Mouse (Mus musculus) heart, adult 10 weeks (tissue): ENCODE results near the gene Btbd19. TPM values are rescaled to one million over a fixed set of nuclear protein-coding genes. Genes with fewer than 3 reads are reported as not detected.

Source experiments
- polyA plus RNA-seq: library from polyadenylated mRNA; stranded (reverse); fragments of 350-450 nt; fragmentation: Illumina TruSeq; extraction: RNeasy Lipid Tissue Mini Kit (QIAGEN cat#74804); gene quantifications from one replicate; pipeline ENCODE4 v1.2.3, GENCODE M21; 2014; ENCODE audit warnings: low read depth, low replicate concordance

Gene Btbd19
- 3.5 TPM for polyA plus RNA-seq

DNA sequence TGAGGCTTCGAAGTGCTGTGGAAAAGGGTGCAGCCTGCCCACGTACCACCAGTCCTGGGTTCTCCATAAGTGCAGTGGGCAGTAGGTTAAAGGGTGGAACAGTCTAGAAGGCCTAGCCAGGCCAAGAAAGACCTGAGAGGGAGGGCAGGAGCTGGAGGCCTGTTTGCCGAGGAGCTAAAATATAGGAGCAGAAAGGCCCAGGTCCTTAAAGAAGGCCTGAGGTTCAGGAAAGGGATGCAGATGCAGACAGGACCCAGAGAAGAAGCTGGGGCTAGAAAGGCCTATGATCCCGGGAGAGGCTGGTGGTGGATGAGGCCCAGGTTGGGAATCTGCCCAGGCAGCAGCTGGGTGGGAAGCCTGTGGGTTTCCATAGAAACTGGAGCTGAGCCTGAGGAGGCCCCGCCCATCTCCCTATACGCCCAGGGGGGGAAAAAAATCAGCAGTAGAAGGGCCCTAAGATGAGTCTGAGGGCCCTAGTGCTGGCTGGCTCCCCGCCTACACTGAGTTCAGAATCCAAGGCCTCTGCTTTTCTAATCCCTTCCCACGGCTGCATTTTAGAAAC lies at the start of gene Btbd19:
TSS of gene Btbd19 (minus strand) at position 378 of the 562 bp plus-strand sequence.

DNA sequence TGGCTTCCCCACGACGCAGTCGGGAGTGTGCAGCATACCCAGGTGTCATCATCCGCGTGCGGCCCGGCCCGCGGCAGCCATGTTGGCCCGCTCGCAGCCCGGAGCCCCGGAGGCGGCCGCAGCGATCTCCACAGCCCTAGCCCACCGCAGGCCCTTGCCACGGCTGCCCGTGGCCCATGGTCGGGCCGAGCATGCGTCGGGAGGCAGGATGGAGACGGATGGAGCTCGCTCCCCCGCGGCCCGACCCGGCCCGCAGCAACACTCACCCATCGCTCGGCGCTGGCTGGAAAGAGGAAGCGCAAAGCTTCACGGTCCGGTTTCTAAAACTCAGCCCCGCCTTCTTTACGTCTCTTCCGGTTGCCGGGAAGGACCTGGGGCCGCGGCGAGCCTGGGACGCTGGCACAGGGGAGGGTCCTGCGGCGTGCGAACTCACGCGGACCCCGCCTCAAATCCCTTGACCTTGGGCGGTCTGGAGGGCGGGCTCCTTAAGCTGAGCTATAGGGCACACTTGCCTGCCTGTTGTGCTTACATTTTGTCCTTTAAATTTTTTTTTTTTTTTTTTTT lies 30.3 kb upstream of the Btbd19 start, which contains the start of gene Rps8:
TSS of gene Rps8 (minus strand) at position 452 of the 564 bp plus-strand sequence.

DNA sequence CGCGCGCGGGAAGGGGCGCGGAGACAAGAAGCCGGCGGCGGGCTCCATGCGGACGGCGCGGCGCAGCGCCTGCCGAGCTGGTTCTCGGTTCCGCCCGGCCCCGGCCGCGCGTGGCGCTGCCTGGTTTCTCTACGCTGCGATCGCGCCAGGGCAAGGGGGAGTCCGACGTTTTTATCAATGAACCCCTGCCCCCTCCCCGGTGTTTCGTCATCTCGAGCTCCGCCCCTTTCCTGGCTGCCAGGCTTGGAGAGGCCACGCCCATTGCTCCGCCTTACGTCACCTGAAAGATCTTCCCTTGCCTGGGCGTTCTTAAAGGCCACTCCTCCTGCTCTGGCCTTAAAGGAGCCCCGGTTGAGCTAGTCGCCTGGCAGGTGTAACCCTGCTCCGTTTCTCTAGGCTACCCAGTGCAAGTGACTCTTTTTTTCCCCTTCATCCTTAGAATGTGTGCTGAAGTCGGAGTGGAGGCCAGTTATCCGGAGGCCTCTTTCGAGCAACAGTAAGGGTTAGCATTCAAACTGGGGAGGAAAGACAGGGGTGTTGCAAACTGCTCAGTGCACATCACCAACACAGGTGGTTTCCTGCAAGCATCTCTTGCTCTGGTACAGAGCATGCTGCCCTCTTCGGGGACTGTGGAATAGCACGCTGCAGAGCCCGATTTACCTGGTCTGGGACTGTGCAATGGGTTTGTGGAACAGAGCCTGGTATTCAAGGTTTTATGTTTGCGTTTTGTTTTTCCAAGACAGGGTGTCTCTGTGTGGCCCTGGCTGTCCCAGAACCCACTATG lies 8.5 kb upstream of the Btbd19 start, which contains the start of gene Plk3:
TSS of gene Plk3 (minus strand) at position 147 of the 784 bp plus-strand sequence.

DNA sequence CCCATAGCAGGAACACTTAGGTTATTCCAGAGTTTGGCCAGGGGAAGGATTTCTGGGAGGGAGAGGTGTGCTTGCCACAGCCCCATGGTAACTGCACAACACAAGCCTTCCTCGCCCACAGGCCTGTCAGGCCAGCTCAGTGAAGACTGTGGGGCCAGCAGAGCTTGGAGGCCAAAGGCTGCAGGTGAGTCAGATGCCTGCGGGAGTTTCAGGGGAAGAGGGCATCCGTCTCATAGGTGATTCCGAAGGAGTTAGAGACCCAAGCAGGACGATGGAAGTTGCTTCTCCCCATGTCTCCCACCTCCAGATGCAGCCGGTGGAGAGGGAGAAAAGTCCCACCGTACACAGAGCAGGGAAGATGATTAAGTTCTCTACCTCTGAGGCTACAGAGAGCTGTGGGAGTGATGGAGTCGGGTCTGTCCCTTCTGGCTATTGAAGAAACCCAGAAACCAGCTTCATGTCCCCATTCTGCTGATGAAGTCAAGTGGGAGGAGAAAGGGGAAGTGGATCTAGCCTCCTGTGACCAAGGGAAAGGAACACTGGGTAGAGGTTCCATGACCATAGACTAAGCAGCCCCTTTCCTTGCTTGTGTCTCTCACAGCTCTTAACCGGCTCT lies 1.3 kb upstream of the Btbd19 start, which contains the start of gene Tctex1d4:
TSS of gene Tctex1d4 (plus strand) at position 120 of the 616 bp plus-strand sequence.

DNA sequence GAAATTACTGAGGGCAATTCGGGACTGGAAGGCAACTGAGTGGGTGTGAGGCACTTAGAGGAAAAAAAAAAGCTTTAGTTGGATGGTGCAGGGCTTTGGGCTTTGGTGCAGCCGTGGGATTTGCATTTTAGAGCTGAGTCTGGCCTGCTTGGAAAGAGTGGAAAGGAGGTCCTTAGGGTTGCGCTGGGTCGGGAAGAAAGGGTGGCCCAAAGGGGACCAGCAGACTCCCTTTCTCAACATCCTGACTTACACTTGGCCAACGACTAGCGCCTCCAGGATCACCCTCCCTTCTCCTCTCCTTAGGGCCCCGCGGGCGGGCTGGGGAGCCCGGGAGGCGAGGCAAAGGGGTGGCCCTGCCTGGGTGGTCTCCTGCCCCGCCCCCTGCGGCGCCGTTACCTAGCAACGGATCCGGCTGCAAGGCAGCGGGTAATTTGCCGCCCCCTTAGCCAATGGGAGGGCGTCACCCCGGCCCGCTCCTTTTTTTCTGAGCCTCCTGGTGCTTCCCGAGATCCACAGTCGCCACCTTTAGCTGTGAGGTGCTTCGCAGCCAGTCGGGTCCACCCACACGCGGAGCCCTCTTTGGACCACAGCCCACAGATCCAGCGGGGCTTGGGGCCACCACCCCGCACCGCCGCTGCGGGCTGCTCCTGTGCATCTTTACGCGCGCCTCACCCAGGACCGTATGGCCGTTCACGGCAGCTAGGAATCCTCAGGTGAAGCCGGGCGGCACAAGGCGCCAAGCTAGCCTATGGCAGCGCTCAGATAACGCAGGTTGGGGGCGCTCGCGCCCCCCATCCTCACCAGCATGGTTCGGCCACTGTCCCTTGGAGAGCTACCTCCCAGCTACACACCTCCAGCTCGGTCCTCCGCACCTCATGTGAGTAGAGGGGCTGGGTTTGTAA lies 29.7 kb downstream of the Btbd19 start, which contains the start of gene Ptch2:
TSS of gene Ptch2 (plus strand) at position 525 of the 902 bp plus-strand sequence.

Other genes starting within 250 kb of the Btbd19 start
- 0.94 TPM for gene Zswim5, start 248.3 kb downstream of the Btbd19 start, polyA plus RNA-seq
- 104 TPM for gene Urod, start 131.3 kb downstream of the Btbd19 start, polyA plus RNA-seq
- gene Hectd3, start 130.4 kb downstream of the Btbd19 start, polyA plus RNA-seq = 15.6 TPM
- 16.5 TPM for gene Eif2b3, start 106.3 kb downstream of the Btbd19 start, polyA plus RNA-seq
- gene Ptch2, start 29.6 kb downstream of the Btbd19 start, polyA plus RNA-seq = 1.7 TPM
- gene Tctex1d4, start 1.1 kb upstream of the Btbd19 start, polyA plus RNA-seq = not detected
- 1.8 TPM for gene Plk3, start 8.2 kb upstream of the Btbd19 start, polyA plus RNA-seq
- gene Rps8, start 30.5 kb upstream of the Btbd19 start, polyA plus RNA-seq = 601 TPM
- gene Kif2c, start 56.9 kb upstream of the Btbd19 start, polyA plus RNA-seq = not detected
- gene Tmem53, start 126.2 kb upstream of the Btbd19 start, polyA plus RNA-seq = 21.3 TPM
- not detected for gene Armh1, start 126.4 kb upstream of the Btbd19 start, polyA plus RNA-seq